Mouse (Mus musculus) lung, postnatal 25 days (tissue): ENCODE data around the gene Ankmy1.

Source experiments
- DNase-seq: peaks from one replicate; pipeline ENCODE4 v3.0.0; 2022; ENCODE audit warnings: low spot score

Gene Ankmy1

GRCm38 (mm10) chr1:92872666-92873065, 30.0 kb downstream of the Ankmy1 start:
- DNase-seq = no peak

GRCm38 (mm10) chr1:92869985-92870384, 32.7 kb downstream of the Ankmy1 start:
- no peak for DNase-seq

- DNase-seq = no peak
These were observed 36.5 kb downstream of the Ankmy1 start for GRCm38 (mm10) chr1:92866170-92866569.

- no peak for DNase-seq
These were observed 39.4 kb downstream of the Ankmy1 start for GRCm38 (mm10) chr1:92863268-92863667.

- no peak for DNase-seq
These were observed 41.2 kb downstream of the Ankmy1 start for GRCm38 (mm10) chr1:92861503-92861902.

- no peak for DNase-seq
These were observed 50.3 kb downstream of the Ankmy1 start for GRCm38 (mm10) chr1:92852450-92852849.

- DNase-seq = no peak
These were observed 52.6 kb downstream of the Ankmy1 start for GRCm38 (mm10) chr1:92849938-92850574.

GRCm38 (mm10) chr1:92849491-92849890, 53.2 kb downstream of the Ankmy1 start:
- no peak for DNase-seq

- DNase-seq = no peak
These were observed 54.5 kb downstream of the Ankmy1 start for GRCm38 (mm10) chr1:92847873-92848839.

GRCm38 (mm10) chr1:92845889-92846288, 56.8 kb downstream of the Ankmy1 start:
- DNase-seq = no peak

GRCm38 (mm10) chr1:92841427-92841826, 61.3 kb downstream of the Ankmy1 start:
- no peak for DNase-seq

GRCm38 (mm10) chr1:92840231-92840890, 62.3 kb downstream of the Ankmy1 start:
- no peak for DNase-seq

GRCm38 (mm10) chr1:92839211-92839610, 63.5 kb downstream of the Ankmy1 start:
- DNase-seq = no peak

- no peak for DNase-seq
These were observed 64.5 kb downstream of the Ankmy1 start for GRCm38 (mm10) chr1:92837931-92838833.

GRCm38 (mm10) chr1:92833987-92834706, 68.6 kb downstream of the Ankmy1 start:
- peak; percentile 61 for DNase-seq

GRCm38 (mm10) chr1:92832011-92833010, 70.4 kb downstream of the Ankmy1 start:
- no peak for DNase-seq

GRCm38 (mm10) chr1:92831188-92832001, 71.3 kb downstream of the Ankmy1 start, which contains the start of gene Gpc1:
Gpc1 (plus strand) TSS chr1:92831645.
- peak; percentile 73 for DNase-seq

GRCm38 (mm10) chr1:92830626-92831187, 72.0 kb downstream of the Ankmy1 start:
- DNase-seq = no peak
